Mouse (Mus musculus): ENCODE results near the gene Synj2.

The Synj2 gene

GRCm38 (mm10) chr17:5941230-5942043, at the start of gene Synj2:
Gene Synj2 (plus strand): TSS chr17:5941280.
- peak; percentile 70 for DNase-seq

GRCm38 (mm10) chr17:5891933-5892683, 49.0 kb upstream of the Synj2 start:
- DNase-seq = no peak

GRCm38 (mm10) chr17:5893092-5893491, 48.0 kb upstream of the Synj2 start:
- DNase-seq = peak; percentile 81

- DNase-seq = no peak
These were observed 47.4 kb upstream of the Synj2 start for GRCm38 (mm10) chr17:5893574-5894148.

GRCm38 (mm10) chr17:5896066-5896465, 45.0 kb upstream of the Synj2 start:
- DNase-seq = no peak

- no peak for DNase-seq
These were observed 44.5 kb upstream of the Synj2 start for GRCm38 (mm10) chr17:5896607-5897006.

GRCm38 (mm10) chr17:5897326-5898200, 43.5 kb upstream of the Synj2 start:
- DNase-seq = no peak

- DNase-seq = no peak
These were observed 41.8 kb upstream of the Synj2 start for GRCm38 (mm10) chr17:5899251-5899650.

- DNase-seq = no peak
These were observed 39.7 kb upstream of the Synj2 start for GRCm38 (mm10) chr17:5901381-5901780.

- no peak for DNase-seq
These were observed 37.3 kb upstream of the Synj2 start for GRCm38 (mm10) chr17:5903630-5904301.

- no peak for DNase-seq
These were observed 31.4 kb upstream of the Synj2 start for GRCm38 (mm10) chr17:5909681-5910080.

- no peak for DNase-seq
These were observed 29.5 kb upstream of the Synj2 start for GRCm38 (mm10) chr17:5911591-5911990.

- DNase-seq = no peak
These were observed 28.3 kb upstream of the Synj2 start for GRCm38 (mm10) chr17:5912797-5913196.

- DNase-seq = peak; percentile 37
These were observed 26.9 kb upstream of the Synj2 start for GRCm38 (mm10) chr17:5914217-5914616.

- no peak for DNase-seq
These were observed 19.1 kb upstream of the Synj2 start for GRCm38 (mm10) chr17:5921954-5922353.

- DNase-seq = peak; percentile 43
These were observed 17.8 kb upstream of the Synj2 start for GRCm38 (mm10) chr17:5923281-5923680.

- no peak for DNase-seq
These were observed 16.8 kb upstream of the Synj2 start for GRCm38 (mm10) chr17:5924238-5924637.

GRCm38 (mm10) chr17:5926710-5927109, 14.4 kb upstream of the Synj2 start:
- no peak for DNase-seq

- no peak for DNase-seq
These were observed 12.0 kb upstream of the Synj2 start for GRCm38 (mm10) chr17:5929031-5929430.

GRCm38 (mm10) chr17:5932161-5932560, 8.9 kb upstream of the Synj2 start:
- no peak for DNase-seq

- DNase-seq = peak; percentile 88
These were observed 6.3 kb upstream of the Synj2 start for GRCm38 (mm10) chr17:5934554-5935324.
